Mouse (Mus musculus) adrenal gland, postnatal 25 days (tissue): Measurements from ENCODE around the gene Chst1. TPM values are rescaled to one million over a fixed set of nuclear protein-coding genes. Genes with fewer than 3 reads are reported as not detected.

Source experiments
- microRNA-seq, 2 experiments: library from miRNA; unstranded; fragments of <30 nt; microRNA quantifications; one replicate each; pipeline ENCODE4 v1.2.0; 2021
- total RNA-seq: library from RNA; stranded (reverse); gene quantifications from 2 replicates; pipeline ENCODE4 v1.2.3, GENCODE M21; 2021

Gene Chst1
- total RNA-seq, 1 experiment from 2014 or later = 12.8 TPM

Small RNA genes within 50 kb of the gene (microRNA-seq; reads per million reads assigned to microRNA genes)
- gene Mir7221 (0 reads per million in 2 experiments), gene Mir7222 (0 reads per million in 2 experiments)

Other genes with a start within 250 kb of the Chst1 start
- 169 and 237 TPM in 2 replicates for gene Pex16, start 225.0 kb upstream of the Chst1 start, total RNA-seq
- 2.8 and 4.1 TPM in 2 replicates for gene Large2, start 224.8 kb upstream of the Chst1 start, total RNA-seq
- gene 1700029I15Rik, start 217.2 kb upstream of the Chst1 start, total RNA-seq = 18.7 and 19.1 TPM in 2 replicates
- 27.0 and 30.8 TPM in 2 replicates for gene Mapk8ip1, start 198.4 kb upstream of the Chst1 start, total RNA-seq
- gene Cry2, start 165.7 kb upstream of the Chst1 start, total RNA-seq = 35.5 and 44.7 TPM in 2 replicates
- 24.0 and 28.2 TPM in 2 replicates for gene Slc35c1, start 139.2 kb upstream of the Chst1 start, total RNA-seq